Mouse (Mus musculus): ENCODE results near the gene Abhd12.

GRCm38 (mm10) chr2:150822987-150823386, 81.6 kb downstream of the Abhd12 start:
- TF ChIP-seq GATA1 (IDR thresholded peaks at IDR 0.05; ENCODE audit: low read length) = no peak
- no peak for TF ChIP-seq TAL1 (IDR thresholded peaks at IDR 0.05; ENCODE audit: low read length)
